Mouse (Mus musculus) liver, embryonic 14.5 days (tissue): Measurements from ENCODE around the gene Trim7. TPM values are rescaled to one million over a fixed set of nuclear protein-coding genes. Genes with fewer than 3 reads are reported as not detected.
A peak's percentile ranks its signal among the peaks of the same experiment; 100 is the strongest.

Source experiments
- ATAC-seq: fragments of 200-750 bp; cut with Nextera tagmentation; 2 replicates; pipeline ENCODE4 v1.8.0; 2017; ENCODE audit warnings: moderate number of reproducible peaks, mild to moderate bottlenecking, moderate library complexity; ENCODE audit not compliant: insufficient read depth
- DNase-seq, 3 experiments: peaks; one replicate each; pipeline ENCODE4 v3.0.0-alpha.2; 2012 to 2013; ENCODE audit warnings: low read depth in 3 of 3, low spot score in 3 of 3
- H3K27ac ChIP-seq: fragments of 300-500 bp; sonication (generic); 2 replicates; pipeline ENCODE4 v1.5.1; 2014; ENCODE audit warnings: moderate library complexity, mild to moderate bottlenecking, control low read depth, inconsistent platforms
- H3K27me3 ChIP-seq: fragments of 300-500 bp; sonication (generic); 2 replicates; pipeline ENCODE4 v1.6.1; 2014; ENCODE audit warnings: mild to moderate bottlenecking, low read length, moderate library complexity; ENCODE audit not compliant: control insufficient read depth, insufficient read depth
- H3K36me3 ChIP-seq: fragments of 300-500 bp; sonication (generic); replicated peaks from 2 replicates; pipeline ENCODE4 v1.6.1; 2014; ENCODE audit warnings: low read depth; ENCODE audit not compliant: control insufficient read depth, insufficient read depth
- H3K4me1 ChIP-seq, 2 experiments: fragments of 200-500 bp in 1 of 2; fragments of 300-500 bp in 1 of 2; sonication (generic) in 1 of 2; replicated peaks; 2 replicates each; pipeline ENCODE4 v1.6.1; 2012 to 2014; ENCODE audit warnings: antibody characterized with exemption in 1 of 2, inconsistent platforms in 1 of 2, low read length in 1 of 2; ENCODE audit not compliant: control insufficient read depth in 2 of 2, insufficient read depth in 2 of 2
- H3K4me2 ChIP-seq: fragments of 300-500 bp; sonication (generic); 2 replicates; pipeline ENCODE4 v1.6.1; 2014; ENCODE audit warnings: low read depth, mild to moderate bottlenecking, control low read depth, moderate library complexity
- H3K4me3 ChIP-seq, 2 experiments: fragments of 200-500 bp in 1 of 2; fragments of 300-500 bp in 1 of 2; sonication (generic) in 1 of 2; 2 replicates each; pipeline ENCODE4 v1.5.1; 2012 to 2014; ENCODE audit warnings: low read depth in 2 of 2, low read length in 2 of 2, mild to moderate bottlenecking in 2 of 2, control low read depth in 1 of 2, inconsistent platforms in 1 of 2, moderate library complexity in 1 of 2; ENCODE audit not compliant: insufficient read depth in 1 of 2
- H3K9ac ChIP-seq: fragments of 300-500 bp; sonication (generic); replicated peaks from 2 replicates; pipeline ENCODE4 v1.6.1; 2014; ENCODE audit warnings: mild to moderate bottlenecking, control low read depth, moderate library complexity
- H3K9me3 ChIP-seq: fragments of 300-500 bp; sonication (generic); 2 replicates; pipeline ENCODE4 v1.6.1; 2016; ENCODE audit warnings: low read length, mixed read lengths; ENCODE audit not compliant: control insufficient read depth
- CTCF ChIP-seq: IDR thresholded peaks from 2 replicates; pipeline ENCODE4 v1.5.1; 2016; ENCODE audit warnings: antibody characterized with exemption, low read depth, control low read depth
- EP300 ChIP-seq: IDR thresholded peaks from 2 replicates; pipeline ENCODE4 v1.6.1; 2016; ENCODE audit warnings: antibody characterized with exemption, low read depth
- WGBS: fragments of 180-500 bp; shearing (Covaris S2); extraction: QIAGEN DNeasy Blood & Tissue Kit; methylation state at CpG from one replicate; pipeline ENCODE4 v1.1.7; 2014; ENCODE audit not compliant: insufficient replicate concordance; 5-methylcytosine and 5-hydroxymethylcytosine counted together
- polyA plus RNA-seq, 2 experiments: library from polyadenylated mRNA; depleted of rRNA in 1 of 2; stranded (reverse) in 1 of 2; unstranded in 1 of 2; fragments of >200 nt; fragmentation: Nextera tagmentation in 1 of 2; extraction: Ambion mirVana in 1 of 2; gene quantifications; 2 replicates each; pipeline versions ENCODE4 v1.2.1 to v1.2.3; 2012 to 2014

The Trim7 gene
- polyA plus RNA-seq, 2 experiments = 0.04 to 0.23 TPM

- Histone ChIP-seq H3K27ac (no peak overlapping the region), H3K4me1 (no peaks in the 10 kb centered on the region; a peak in 1 of 4 replicates), H3K9me3 (no peaks in the 10 kb centered on the region; the same call in 1 of the 2 replicates), H3K36me3 (no peaks in the 10 kb centered on the region), H3K27me3 (no peaks in the 10 kb centered on the region), H3K4me2 (no peak overlapping the region), H3K4me3 (no peak overlapping the region), H3K9ac (no peak overlapping the region)
- DNase-seq (no peak), ATAC-seq (no peak)
- 45% methylated on average over 5 of the region's 5 CpGs for WGBS
- no peak for TF ChIP-seq EP300
- no peak for TF ChIP-seq CTCF
Observed at GRCm38 (mm10) chr11:48846881-48847280, 20.9 kb downstream of the Trim7 start.

- no peak for ATAC-seq
- DNase-seq = no peak
- WGBS = 52% methylated on average over 2 of the region's 2 CpGs
- H3K36me3 ChIP-seq = no peaks in the 10 kb centered on the region
- no peak overlapping the region for H3K4me3 ChIP-seq
- peaks cover 10% of the 10 kb centered on the region in 2 experiments for H3K4me1 ChIP-seq
- H3K27me3 ChIP-seq = no peaks in the 10 kb centered on the region
- TF ChIP-seq CTCF (no peak), EP300 (no peak)
- no peak overlapping the region for H3K4me2 ChIP-seq
- H3K9ac ChIP-seq = no peak overlapping the region
- no peak overlapping the region for H3K27ac ChIP-seq
- H3K9me3 ChIP-seq = no peaks in the 10 kb centered on the region; the same call in 1 of the 2 replicates
Observed at GRCm38 (mm10) chr11:48850240-48850639, 24.3 kb downstream of the Trim7 start.

GRCm38 (mm10) chr11:48851270-48851995 is 25.5 kb downstream of the Trim7 start:
- 69% methylated on average over 4 of the region's 4 CpGs for WGBS
- ATAC-seq (no peak), DNase-seq (no peak)
- Histone ChIP-seq H3K4me1 (peaks cover 10% of the 10 kb centered on the region in 2 experiments), H3K9me3 (no peaks in the 10 kb centered on the region; the same call in 1 of the 2 replicates), H3K36me3 (no peaks in the 10 kb centered on the region), H3K27me3 (no peaks in the 10 kb centered on the region), H3K4me2 (no peak overlapping the region), H3K4me3 (no peak overlapping the region), H3K9ac (no peak overlapping the region), H3K27ac (no peak overlapping the region)
- TF ChIP-seq EP300 (no peak), CTCF (peak; percentile 68)

GRCm38 (mm10) chr11:48852190-48852589 is 26.2 kb downstream of the Trim7 start:
- no peak overlapping the region; the same call in 1 of the 2 replicates for H3K4me2 ChIP-seq
- no peaks in the 10 kb centered on the region; the same call in 1 of the 2 replicates for H3K9me3 ChIP-seq
- no peak overlapping the region for H3K27ac ChIP-seq
- no peak overlapping the region for H3K9ac ChIP-seq
- TF ChIP-seq EP300 = no peak
- no peak for TF ChIP-seq CTCF
- WGBS = 70% methylated on average over 4 of the region's 4 CpGs
- ATAC-seq (no peak), DNase-seq (no peak)
- no peak overlapping the region for H3K4me3 ChIP-seq
- no peaks in the 10 kb centered on the region for H3K36me3 ChIP-seq
- peaks cover 10% of the 10 kb centered on the region in 2 experiments for H3K4me1 ChIP-seq
- H3K27me3 ChIP-seq = no peaks in the 10 kb centered on the region

GRCm38 (mm10) chr11:48852624-48853473 is 26.9 kb downstream of the Trim7 start:
- TF ChIP-seq EP300 (no peak), CTCF (no peak)
- Histone ChIP-seq H3K9ac (peak overlapping the region; percentile 47), H3K27me3 (no peaks in the 10 kb centered on the region), H3K27ac (no peak overlapping the region), H3K9me3 (no peaks in the 10 kb centered on the region; the same call in 1 of the 2 replicates), H3K4me1 (peaks cover 10 to 13% of the 10 kb centered on the region in 2 experiments), H3K4me2 (peak overlapping the region; percentile 88), H3K36me3 (no peaks in the 10 kb centered on the region), H3K4me3 (peak overlapping the region; percentile 60 to 89)
- 9% methylated on average over 23 of the region's 23 CpGs for WGBS
- ATAC-seq (peak; percentile 7; the same call in 1 of the 2 replicates), DNase-seq (no peak)
